ENCODE assay signal across 11 mouse cellular contexts in genomic region chr3:101929105-101929876, GRCm38 (mm10). TPM values are rescaled to one million over a fixed set of nuclear protein-coding genes. Genes with fewer than 3 reads are reported as not detected.
A peak's percentile ranks its signal among the peaks of the same experiment; 100 is the strongest.
DNase-seq lines count a peak whose midpoint lies in the region; ATAC-seq lines count a peak whose summit lies in the region.
"Had no signal": no experiment of that assay in that cellular context is flagged by ENCODE, and none has a peak within 500 bp of the region (broad histone marks: within the 10 kb centered on the region; RNA-seq: fewer than 3 reads in every experiment).

No protein-coding gene starts in this region.

- H3K27me3 ChIP-seq in forebrain, embryonic 16.5 days (replicated peaks; ENCODE audit: control insufficient read depth, insufficient read depth, low read length), result no peaks in the 10 kb centered on the region
- H3K27me3 ChIP-seq in midbrain, embryonic 16.5 days (ENCODE audit: control insufficient read depth, insufficient read depth, low read depth, low read length), result no peaks in the 10 kb centered on the region

- peak; percentile 51; the same call in 1 of the 2 replicates for ATAC-seq in forebrain, embryonic 16.5 days
- peak; percentile 46; the same call in 1 of the 2 replicates for ATAC-seq in midbrain, embryonic 16.5 days
- ATAC-seq: intestine, embryonic 16.5 days had no signal

- no peak overlapping the region for H3K27ac ChIP-seq in forebrain, embryonic 16.5 days (ENCODE audit: low read length)
- H3K27ac ChIP-seq in midbrain, embryonic 16.5 days (ENCODE audit: low read length), result no peak overlapping the region

- no peak overlapping the region for H3K4me3 ChIP-seq in forebrain, embryonic 16.5 days (replicated peaks; ENCODE audit: low read length)
- no peak overlapping the region for H3K4me3 ChIP-seq in midbrain, embryonic 16.5 days (ENCODE audit: low read depth, low read length)

- no peaks in the 10 kb centered on the region for H3K36me3 ChIP-seq in forebrain, embryonic 16.5 days (ENCODE audit: control insufficient read depth, insufficient read depth)
- no peaks in the 10 kb centered on the region for H3K36me3 ChIP-seq in midbrain, embryonic 16.5 days (ENCODE audit: control insufficient read depth, insufficient read depth, low read length)

- peak; percentile 15 for DNase-seq in heart, postnatal 4 days
- DNase-seq in heart, adult 8-10 months (ENCODE audit: low spot score), result no peak
- peak; percentile 44 to 50 for DNase-seq in cerebellum, adult 18-20 months
- no peak for DNase-seq in gastrocnemius, postnatal 14 days
- DNase-seq in gastrocnemius, postnatal 25 days, result no peak
- DNase-seq in heart, postnatal 10 days, result no peak
- DNase-seq: lung, adult 18-20 months; thymus, postnatal 25 days had no signal

- H3K9me3 ChIP-seq in forebrain, embryonic 16.5 days (ENCODE audit: control insufficient read depth, low read length), result no peaks in the 10 kb centered on the region
- H3K9me3 ChIP-seq in midbrain, embryonic 16.5 days (replicated peaks; ENCODE audit: control insufficient read depth, low read length, poor library complexity, severe bottlenecking), result no peaks in the 10 kb centered on the region

- no peak overlapping the region for H3K9ac ChIP-seq in forebrain, embryonic 16.5 days (replicated peaks; ENCODE audit: low read depth, low read length)
- H3K9ac ChIP-seq in midbrain, embryonic 16.5 days (ENCODE audit: low read depth, low read length), result no peak overlapping the region

- WGBS in forebrain, embryonic 16.5 days, result 39% methylated on average over 4 of the region's 4 CpGs
- 41% methylated on average over 4 of the region's 4 CpGs for WGBS in midbrain, embryonic 16.5 days

- H3K4me1 ChIP-seq in forebrain, embryonic 16.5 days (replicated peaks; ENCODE audit: control insufficient read depth, insufficient read depth, low read length), result peaks cover 12% of the 10 kb centered on the region
- H3K4me1 ChIP-seq in midbrain, embryonic 16.5 days (ENCODE audit: control insufficient read depth, insufficient read depth, low read length), result peaks cover 14% of the 10 kb centered on the region

- no peak overlapping the region for H3K4me2 ChIP-seq in forebrain, embryonic 16.5 days (ENCODE audit: low read length)
- H3K4me2 ChIP-seq in midbrain, embryonic 16.5 days (ENCODE audit: low read length), result no peak overlapping the region

- intact Hi-C loops in gastrocnemius, postnatal 14 days (cut with DNase I; ENCODE audit: low total_unique reads), result no loop called here
- intact Hi-C loops in heart, postnatal 10 days (cut with DNase I), result no loop called here

RNA-seq across cellular contexts. Expression of gene Slc22a15, which starts 5.0 kb away (rescaled TPM):
- total RNA-seq in heart, postnatal 4 days (2021), result 1 to 10 TPM; 8.4 to 8.8 TPM
- 1 to 10 TPM; 1.8 to 2.4 (median 2.2) TPM for total RNA-seq in heart, adult 8-10 months (2022)
- polyA plus RNA-seq in forebrain, embryonic 16.5 days (2015; fragmentation: Nextera tagmentation; extraction: Ambion mirVana), result 3.9 and 4.6 TPM in 2 replicates
- 6.0 and 7.4 TPM in 2 replicates for polyA plus RNA-seq in midbrain, embryonic 16.5 days (2015; fragmentation: Nextera tagmentation; extraction: Ambion mirVana)
- total RNA-seq in gastrocnemius, postnatal 14 days (2021), result 1 to 10 TPM; 1.3 to 1.8 TPM
- under 1 TPM; 0.54 to 0.67 TPM for total RNA-seq in gastrocnemius, postnatal 25 days (2021)
- 1 to 10 TPM; 5.6 to 6.2 TPM for total RNA-seq in heart, postnatal 10 days (2021)

Comparison
In these comparisons a context has a peak if more than half of its experiments do, and no peak if none do; other contexts are left out.
1. DNase-seq: peak in heart, postnatal 4 days (single experiment) and cerebellum, adult 18-20 months (2 of 2); none in heart, adult 8-10 months (single experiment), gastrocnemius, postnatal 14 days (single experiment), gastrocnemius, postnatal 25 days (single experiment) and heart, postnatal 10 days (0 of 2).